Mouse (Mus musculus) embryo, embryonic 10 days (tissue): ENCODE data around the gene Rab34.
"Not testable (repeated sequence)": the region's sequence is repeated elsewhere in the genome, so short reads cannot be mapped to it uniquely, and the experiment has no call there.

Experiments used
- DNase-seq: peaks from one replicate; pipeline ENCODE4 v3.0.0-alpha.2; 2015; ENCODE audit warnings: low spot score

Rab34 gene

DNA sequence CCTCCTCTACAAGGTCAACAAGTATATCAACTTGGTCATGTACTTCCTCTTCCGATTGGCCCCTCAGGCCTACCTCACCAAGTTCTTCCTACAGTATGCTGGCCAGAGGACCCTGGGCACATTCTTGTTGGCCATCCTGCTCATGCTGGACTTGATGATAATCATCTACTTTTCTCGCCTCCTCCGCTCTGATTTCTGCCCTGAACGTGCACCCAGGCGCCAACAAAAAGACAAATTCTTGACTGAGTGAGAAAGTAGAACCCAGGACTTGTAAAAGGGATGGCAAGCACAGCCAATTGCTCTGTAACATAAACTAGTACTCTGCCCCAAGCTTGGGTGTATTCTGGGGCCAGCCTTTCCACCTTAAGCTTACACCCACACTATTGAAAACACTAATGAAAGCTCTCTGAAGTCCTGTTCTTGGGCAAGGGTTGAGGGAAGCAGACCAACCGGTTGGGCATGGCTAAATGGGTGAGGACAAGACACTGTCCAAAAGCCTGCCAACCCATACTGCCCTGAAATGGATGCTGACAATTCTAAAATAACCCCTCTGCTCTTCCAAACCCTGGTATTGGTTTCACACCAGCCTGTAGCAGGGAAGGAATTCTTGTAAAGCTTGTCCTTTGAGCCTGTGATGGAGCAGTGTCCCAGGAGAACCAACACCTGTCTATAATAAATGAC lies 8.0 kb upstream of the Rab34 start:
- DNase-seq: no peak

- DNase-seq: no peak
Observed at GRCm38 (mm10) chr11:78181830-78182357, 6.3 kb upstream of the Rab34 start.

DNA sequence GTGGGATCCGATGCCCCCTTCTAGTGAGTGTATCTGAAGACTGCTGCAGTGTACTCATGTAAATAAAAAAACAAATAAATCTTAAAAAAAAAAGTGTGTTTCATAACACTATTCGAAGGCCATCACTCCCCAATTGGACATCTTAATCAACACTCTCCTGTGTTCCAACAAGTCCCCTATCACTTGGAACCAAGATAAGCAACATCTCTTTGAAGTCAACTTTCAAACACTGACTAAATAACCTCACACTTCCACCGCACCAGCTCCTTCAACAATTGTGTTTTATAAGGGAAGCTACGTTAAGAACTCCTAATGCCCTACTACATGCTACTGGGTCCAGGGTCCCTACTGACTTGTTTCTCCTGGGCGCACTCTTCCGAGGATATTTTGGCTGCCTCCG lies 5.8 kb upstream of the Rab34 start:
- no peak for DNase-seq

DNA sequence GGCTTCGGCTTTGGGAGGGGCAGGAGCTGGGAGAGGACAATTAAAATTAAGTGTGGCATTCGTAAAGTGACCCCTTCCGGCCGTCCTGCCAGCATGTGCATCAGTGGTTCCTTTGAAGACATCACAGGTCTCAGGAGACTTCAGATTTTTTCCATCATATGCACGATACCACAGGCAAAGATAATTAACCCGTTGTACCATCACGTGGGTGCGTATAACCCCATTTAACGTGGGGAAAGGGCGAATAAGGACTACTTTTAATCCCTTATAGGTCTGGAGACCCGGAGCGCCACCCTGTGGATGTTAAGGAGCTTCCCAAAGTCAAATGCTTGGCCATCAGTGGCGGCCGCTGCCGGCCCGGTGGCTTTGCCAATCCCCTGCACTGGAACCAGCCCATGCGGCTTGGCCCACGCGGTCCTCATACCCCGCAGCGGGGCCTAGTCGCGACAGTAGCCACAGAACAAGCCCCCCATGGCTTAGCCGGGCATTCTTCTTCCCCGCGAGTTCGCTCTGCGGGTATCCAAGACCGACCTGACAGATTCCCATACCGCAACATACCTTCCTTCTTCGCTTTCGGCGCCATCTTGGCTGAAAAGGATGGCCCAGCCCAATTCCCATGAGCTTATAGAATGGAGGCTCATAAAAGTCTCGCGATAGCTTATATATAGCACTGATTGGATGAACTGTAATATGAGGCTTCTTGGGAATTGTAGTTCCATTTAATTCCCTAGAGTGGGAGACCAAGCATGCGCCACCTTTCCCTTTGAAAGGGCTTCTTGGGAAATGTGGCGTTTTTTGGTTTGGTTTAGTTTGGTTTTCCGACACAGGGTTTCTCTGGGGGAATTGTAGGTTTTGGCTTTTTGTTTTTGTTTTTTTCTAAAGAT lies 5.0 kb upstream of the Rab34 start, which contains the start of gene Rpl23a:
TSS of gene Rpl23a (minus strand) at position 624 of the 884 bp plus-strand sequence.
- peak; percentile 95 for DNase-seq

DNA sequence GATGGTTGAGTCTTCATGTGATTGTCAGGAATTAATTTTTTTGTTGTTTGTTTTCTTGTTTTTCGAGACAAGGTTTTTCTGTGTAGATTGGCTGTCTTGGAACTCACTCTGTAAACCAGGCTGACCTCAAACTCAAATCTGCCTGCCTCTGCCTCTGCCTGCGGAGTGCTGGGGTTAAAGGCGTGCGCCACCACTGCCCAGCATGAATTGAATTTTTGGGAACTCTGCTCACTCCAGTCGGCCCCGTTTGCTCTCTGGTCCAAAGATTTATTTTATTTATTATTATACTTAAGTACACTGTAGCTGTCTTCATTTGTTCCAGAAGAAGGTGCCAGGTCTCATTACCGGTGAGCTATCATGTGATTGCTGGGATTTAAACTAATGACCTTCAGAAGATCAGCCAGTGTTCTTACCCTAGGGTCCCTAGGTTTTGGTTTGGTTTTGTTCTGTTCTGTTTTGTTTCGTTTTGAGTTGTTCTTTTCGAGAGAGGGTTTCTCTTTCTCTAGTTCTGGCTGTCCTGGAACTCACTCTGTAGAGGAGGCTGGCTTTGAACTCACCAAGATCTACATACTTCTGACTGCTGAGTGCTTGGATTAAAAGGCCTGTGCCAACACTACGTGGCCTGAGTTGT lies 4.2 kb upstream of the Rab34 start:
- DNase-seq: no peak

GRCm38 (mm10) chr11:78184702-78185101 lies 3.5 kb upstream of the Rab34 start:
- DNase-seq: not testable (repeated sequence)

DNA sequence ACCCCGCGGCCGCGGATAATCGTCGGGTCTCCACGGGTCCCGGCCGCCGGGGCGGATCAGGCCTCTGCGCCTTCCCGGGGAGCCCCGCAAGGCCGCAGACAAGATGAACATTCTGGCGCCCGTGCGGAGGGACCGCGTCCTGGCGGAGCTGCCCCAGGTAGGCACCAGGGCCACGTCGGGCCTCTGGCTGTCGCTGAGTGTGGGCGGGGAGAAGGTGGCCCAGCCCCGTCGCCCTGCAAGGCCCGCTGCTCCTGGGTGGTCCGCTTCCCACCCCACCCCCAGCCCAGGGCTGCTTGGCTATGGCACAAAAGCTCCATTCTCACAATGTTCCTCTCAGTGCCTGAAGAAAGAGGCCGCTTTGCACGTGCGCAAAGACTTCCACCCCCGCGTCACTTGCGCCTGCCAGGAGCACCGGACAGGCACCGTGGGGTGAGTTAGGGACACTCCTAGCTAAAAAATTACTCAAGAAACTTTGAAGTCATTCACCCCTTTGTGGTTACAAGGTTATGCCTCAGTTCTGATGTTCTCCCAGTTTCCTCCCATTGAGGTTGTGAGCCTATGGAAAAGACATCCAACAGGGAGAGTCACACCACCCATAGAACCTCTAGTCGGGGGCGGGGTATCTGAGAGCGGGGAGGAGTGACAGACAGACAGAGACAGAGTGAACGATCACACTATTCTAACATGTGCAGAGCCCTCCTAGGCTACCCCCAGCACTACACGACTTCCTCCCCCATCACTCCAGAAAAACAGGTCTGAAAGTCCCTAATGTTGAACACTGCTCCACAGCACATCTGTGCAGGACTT lies 1.2 kb downstream of the Rab34 start:
- DNase-seq: peak; percentile 94

GRCm38 (mm10) chr11:78190041-78190440 lies 1.8 kb downstream of the Rab34 start:
- DNase-seq: no peak

DNA sequence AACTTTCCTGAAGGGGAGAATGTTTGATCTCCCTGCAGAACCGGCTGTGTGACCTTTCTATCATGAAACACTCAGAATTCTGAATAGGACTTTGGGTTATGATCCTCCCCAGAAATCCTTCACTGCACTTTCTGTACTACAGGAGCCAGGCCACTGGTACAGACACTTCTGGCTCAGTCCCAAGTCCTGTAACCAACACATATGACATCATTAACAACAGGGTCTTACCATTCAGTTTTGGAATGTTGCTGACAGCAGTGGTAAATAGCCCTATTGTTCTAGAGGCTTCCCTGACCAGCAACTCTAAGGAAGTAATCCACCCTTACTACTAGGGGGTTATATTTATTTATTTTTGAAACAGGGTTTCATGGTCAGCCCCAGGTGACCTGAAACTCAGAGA lies 4.9 kb downstream of the Rab34 start, which contains the start of gene Proca1:
TSS of gene Proca1 (plus strand) at position 280 of the 400 bp plus-strand sequence.
- DNase-seq: no peak

DNA sequence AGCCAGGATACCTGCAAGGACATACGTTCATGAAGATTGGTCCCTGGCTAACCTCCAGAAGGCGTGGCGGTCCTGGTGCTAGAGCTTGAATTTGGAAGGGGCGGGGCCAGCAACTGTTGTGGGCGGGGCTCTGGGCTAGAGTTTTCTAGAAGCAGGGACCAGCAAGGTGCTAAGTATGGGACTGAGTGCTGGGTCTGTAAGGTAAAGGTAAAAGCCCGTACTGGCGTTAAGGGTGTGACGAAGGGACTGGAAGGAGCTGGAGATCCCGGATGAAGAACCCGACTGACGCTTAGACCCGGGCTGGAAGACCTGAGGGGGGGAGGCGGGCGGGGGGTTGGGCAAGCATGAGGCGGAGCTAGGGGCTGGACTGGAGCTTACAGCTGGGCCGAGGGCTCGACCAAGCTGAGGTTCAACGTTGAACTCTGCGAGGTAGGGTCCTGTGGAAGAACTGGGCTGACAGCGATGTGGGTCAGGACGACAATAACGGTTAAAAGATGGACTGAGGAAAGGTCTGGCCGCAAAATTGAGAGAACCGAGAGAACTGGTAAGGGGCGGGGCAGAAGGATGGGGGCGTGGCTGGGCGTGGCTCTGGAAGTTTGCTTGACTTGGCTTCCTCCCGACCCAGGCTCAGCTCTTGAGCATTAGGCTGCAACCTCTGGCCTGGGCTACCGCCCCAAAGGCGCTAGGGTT lies 6.3 kb downstream of the Rab34 start:
- DNase-seq: peak; percentile 80

DNA sequence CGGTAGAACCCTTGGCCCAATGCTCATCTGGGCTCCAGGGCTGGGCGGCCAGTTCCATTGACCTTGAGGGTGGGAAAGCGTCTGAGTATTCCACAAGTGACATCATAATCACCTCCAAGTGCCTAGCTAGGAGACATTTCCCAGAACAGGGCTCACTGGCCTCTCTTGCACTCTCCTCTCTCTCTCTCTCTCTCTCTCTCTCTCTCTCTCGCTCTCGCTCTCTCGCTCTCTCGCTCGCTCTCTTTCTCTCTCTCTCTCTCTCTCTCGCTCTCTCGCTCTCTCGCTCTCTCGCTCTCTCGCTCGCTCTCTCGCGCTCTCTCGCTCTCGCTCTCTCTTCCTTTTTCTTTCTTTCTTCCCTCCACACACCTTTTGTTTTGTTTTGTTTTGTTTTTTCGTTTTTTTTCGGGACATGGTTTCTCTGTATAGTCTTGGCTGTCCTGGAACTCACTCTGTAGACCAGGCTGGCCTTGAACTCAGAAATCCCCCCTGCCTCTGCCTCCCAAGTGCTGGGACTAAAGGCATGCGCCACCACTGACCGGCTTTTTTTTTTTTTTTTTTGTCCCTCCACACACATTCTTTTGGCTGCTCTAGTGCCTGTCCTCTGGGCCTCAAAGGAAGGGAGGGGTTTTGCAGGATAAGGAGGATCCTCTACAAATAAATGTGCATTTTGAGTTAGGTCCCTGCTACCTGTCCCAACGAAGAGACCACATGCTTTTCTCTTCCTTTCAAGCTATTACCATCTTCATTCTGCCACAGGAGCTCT lies 7.1 kb downstream of the Rab34 start:
- DNase-seq: no peak

DNA sequence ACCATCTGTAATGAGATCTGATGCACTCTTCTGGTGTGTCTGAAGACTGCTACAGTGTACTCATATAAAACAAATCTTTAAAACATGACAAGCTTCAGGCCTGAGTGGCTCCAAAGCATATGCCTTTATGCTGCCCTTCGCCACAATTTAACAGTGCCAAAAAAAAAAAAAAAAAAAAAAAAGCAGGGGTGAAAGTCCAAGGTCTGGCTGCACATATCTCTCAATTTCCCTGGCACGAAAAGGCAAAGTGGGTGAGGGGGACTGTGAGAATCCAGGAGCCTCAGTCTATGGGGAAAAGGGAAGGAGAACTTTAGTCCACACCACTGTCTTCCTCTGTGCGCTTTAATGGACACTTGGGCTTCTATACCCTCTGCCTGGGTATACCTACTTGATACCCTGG lies 14.1 kb downstream of the Rab34 start:
- DNase-seq: no peak

GRCm38 (mm10) chr11:78204287-78204686 lies 16.1 kb downstream of the Rab34 start:
- DNase-seq: no peak

DNA sequence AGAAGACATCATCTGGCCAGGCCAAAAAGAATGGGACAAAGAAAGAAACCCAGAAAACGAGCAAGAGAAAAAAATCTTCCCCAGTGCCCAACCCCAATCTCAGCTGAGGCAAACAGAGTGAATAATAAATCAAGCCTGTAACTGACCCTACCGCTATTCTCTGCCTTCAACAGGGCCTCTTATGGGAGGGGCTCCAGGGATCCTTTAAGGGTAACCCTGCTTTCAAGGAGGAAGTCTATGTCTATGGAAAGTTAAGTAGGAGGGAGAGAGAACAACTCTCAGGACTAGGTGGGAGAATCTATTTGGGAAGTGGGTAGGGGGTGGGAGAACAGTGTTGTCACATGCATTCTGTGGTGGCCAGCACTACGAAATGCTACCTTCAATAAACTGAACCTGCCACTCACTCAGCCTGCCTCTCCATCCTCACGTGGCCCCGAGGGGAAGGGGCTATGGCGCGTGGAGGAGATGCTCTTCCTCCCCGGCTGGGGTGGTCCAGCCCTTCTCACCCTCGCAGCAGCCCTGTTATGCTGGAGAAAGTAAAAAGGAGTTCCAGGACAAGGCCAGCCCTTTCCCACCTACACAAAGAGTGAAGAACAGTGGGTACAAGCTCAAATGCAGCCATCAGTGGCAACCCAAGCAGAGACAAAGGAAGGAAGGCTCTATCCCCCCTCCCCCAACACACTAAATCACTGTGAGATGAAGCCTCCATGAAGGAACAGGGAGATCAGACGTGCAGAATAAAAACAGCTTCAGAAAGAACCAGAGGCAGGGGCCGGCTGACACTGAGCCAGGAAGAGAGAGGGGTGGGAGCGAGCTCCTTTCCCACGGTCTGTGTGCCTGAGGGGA lies 17.4 kb downstream of the Rab34 start:
- no peak for DNase-seq

GRCm38 (mm10) chr11:78207190-78207589 lies 19.0 kb downstream of the Rab34 start:
- no peak for DNase-seq

DNA sequence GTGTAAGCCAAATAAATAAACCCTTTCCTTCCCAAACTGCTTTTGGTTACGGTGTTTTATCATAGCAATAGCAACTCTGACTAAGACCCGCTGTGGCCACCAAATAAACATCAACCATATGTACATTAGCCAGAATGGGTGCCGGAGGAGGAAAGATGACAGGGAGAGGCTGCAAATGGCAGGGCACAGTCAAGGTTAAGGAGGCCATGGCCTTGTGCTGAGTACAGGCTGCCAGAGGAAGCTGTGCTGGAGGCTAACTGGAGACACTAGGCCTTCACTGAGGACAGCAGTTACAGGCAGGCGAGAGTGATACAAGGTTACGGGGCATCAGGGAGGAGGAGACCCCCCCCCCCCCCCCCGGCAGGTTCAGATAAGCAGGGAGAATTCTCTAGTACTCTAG lies 21.7 kb downstream of the Rab34 start:
- DNase-seq: no peak

DNA sequence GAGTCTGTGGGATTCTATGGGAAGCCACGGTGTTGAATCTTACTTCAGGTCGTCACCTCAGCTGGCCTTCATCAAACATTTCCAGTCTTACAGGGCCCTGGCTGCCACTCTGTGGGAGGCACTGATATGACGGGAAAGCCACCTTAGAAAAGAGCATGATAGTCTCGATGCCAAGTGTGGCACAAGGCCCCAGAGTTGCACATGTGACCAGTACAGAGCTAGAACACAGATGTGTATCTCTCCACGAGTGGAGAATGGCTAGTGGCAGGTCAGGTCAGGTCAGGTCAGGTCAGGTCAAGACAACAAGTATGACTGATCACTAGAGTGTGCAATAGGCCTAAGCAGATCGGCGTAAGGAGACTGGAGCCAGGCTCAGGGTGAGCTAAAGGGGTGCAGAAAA lies 22.4 kb downstream of the Rab34 start:
- no peak for DNase-seq

DNA sequence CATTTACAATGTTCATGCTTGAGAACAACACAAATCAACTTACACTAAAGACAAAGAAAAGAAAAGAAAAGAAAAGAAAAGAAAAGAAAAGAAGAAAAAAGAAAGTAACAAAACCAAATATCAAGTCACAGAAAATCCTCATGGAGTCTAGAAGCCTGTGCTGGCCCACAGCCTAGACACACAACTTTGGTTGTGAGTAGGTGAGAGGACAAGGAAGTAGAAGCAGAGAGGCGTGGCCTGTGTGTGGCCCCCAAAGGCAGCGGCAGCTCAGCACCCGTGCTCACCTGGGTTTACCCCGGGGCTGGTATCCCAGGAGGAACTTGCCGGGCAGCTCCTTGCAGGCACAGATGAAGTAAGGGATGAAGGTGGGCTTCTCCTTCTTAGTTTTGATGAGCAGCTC lies 23.3 kb downstream of the Rab34 start:
- DNase-seq: no peak

DNA sequence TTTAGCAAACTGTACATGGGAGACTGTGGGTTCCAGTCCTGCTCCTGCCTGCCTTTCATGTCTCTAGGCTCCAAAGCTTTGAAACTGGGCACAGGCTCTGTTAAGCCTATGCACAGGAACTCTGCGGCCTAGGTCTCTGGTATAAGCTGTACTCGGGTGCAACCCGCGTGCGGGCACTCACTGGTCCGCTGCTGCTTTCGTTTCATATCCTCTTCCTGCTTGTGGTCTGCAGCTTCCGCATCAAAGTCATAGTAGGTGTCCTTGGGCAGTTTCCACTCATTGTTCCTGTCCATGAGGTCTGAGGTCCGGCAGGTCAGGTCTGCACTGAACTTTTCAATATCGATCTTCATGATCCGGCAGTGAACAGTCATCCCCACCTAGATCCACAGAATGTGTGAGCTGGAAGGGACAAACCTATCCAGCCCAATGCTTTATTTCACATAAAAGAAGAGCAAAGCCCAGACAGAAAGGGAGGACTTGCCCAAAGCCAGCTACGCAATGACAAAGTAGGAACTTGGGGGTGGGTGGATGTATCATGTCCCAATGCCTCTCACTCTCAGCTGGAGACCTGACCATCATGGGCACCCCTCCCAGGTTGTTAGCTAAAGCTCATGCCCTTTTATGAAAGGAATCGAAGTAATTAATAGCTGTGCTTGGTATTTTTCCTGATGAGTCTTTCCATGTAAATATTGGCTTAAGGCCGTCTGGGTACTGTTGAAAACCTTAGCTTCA lies 25.0 kb downstream of the Rab34 start:
- no peak for DNase-seq
